Mouse (Mus musculus): ENCODE measurements around the gene Vmo1.
"Not testable (repeated sequence)": the region's sequence is repeated elsewhere in the genome, so short reads cannot be mapped to it uniquely, and the experiment has no call there.

Vmo1 gene

DNA sequence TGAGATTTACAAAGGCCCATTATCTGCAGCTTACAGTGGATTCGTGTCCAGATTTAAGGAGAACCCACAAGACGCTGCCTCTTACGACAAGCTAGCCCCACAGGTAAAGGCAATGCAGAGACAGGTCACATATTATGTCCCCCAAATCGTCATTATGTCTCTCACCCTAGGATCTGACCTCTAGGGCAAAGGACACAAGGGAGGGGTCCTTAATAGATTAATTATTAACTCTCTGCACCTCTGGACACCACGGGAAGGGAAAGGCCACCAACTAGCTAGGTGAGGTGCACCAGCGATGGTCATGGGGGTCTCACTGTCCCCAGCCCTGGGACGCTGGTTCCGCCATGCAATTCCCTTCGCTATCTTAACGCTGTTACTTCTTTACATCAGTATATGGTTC is 4.5 kb upstream of the Vmo1 start, which contains the start of gene Gltpd2:
TSS of gene Gltpd2 (plus strand) at position 274 of the 400 bp plus-strand sequence.
- DNase-seq, result no peak

DNA sequence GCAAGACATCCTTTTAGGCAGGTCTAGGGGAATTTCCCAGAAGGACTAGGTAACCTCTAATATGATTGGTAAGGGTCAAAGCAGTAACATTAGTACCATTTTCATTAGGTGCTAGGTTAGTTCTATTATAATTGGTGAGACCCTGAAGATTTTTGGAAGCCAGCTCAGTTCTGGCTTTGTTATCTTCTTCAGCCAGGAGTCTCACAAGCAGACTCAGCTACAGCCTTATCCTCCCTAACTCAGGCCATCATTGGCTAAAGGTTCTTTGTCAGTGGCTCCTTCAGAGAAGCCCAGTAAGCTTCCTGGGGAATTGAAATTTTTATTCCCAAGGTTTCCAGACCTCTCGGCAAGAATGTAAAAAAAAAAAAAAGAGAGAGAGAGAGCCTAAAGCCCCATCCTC is 4.0 kb upstream of the Vmo1 start:
- no peak for DNase-seq

DNA sequence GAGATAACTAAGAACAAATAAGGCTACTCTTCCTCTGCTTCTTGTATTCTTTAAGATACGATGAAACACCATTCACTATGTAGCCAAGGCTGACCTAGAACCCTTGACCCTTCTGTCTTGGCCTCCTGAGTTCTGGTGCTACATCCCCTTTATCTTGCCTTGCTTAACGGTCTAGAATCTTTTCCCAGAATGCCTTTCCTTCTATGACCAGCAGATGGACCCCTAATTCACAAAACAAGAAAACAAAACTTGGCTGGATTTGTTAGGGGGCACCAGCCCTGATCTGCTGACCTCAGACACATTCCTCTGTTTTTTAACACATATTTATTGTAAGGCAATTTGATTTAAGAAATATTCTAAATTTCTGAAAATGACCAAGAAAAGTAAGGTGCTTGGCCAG is 1.9 kb upstream of the Vmo1 start:
- DNase-seq, result no peak

DNA sequence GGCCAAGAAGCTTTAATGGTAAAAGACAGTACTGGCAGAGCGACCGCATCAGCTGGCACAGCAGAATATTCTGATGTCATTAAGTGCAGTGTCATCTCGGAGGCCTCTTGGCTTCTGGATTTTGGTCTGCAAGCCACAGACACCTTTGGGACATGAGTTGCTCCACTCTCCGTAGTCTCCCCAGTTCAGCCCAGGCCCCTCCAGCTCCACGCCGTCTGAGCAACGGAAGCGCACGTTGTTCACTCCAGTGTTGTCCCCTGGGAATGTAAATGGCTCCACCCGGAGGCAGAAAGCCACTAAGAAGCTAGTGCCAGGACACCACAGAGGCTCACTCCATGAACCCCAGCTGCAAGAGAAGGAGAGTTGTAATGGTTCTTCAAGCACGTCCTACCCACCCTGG is 896 bp downstream of the Vmo1 start:
- DNase-seq, result no peak

DNA sequence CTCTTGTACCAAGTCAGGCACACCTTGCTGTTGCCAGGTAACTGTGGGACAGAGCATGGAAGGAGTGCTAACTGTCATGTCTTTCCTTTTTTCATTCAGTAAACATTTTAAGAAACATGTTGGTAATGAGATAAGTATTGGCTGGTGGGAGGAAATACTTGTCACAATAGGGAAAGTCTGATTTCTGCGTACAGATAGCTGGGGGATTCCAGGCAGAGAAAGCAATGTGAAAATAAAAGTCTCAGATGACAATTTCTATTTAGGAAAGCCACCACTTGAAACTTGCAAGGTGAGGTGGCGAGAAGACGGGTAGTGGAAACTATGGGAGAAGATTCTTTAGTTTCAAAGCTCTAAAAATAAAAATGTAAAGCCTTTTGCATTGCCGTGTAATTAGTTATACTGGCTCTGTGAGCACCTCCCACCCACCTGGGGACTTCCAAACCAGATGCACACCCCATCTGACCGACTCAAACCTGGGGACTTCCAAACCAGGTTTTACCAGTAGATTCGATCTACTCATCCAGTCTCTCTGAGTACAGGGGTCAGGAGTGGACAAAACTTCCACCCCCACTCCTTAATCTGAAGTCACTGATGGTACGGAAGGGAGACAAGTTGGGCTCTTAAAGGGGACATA is 1.6 kb downstream of the Vmo1 start:
- DNase-seq, result no peak

DNA sequence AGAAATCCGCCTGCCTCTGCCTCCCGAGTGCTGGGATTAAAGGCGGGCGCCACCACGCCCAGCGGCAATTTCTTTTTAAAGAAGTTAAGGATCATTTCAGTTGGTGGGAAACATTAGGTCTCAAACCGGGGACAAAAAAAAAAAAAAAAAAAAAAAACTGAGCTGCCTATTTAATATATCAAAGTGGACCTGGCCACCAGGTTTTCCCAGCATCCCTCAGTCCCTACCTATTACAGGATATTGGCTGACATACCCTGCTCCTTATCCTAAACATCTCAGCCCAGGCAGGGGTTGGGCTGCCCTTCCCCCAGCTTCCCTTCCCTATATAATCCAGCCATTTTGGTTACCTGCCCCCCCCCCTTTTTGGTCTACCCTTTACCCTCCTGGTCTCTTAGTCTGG is 2.6 kb downstream of the Vmo1 start:
- DNase-seq, result no peak

DNA sequence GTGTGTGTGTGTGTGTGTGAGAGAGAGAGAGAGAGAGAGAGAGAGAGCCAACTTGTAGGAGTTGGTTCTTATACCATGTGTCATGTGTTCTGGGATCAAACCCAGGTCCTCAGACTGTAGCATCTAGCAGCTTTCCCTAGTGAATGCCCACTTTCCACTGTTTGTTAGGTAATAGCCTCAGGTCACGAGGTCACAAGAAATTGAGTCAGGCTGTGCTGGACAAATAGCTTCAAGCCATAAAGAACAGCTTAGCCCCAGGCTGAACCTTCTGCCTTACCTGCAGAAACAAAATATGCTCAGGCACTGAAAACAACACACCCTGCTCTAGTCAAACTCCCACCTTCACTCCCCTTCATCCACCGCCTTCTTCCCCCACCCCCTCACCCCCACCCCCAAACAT is 3.2 kb downstream of the Vmo1 start:
- no peak for DNase-seq

DNA sequence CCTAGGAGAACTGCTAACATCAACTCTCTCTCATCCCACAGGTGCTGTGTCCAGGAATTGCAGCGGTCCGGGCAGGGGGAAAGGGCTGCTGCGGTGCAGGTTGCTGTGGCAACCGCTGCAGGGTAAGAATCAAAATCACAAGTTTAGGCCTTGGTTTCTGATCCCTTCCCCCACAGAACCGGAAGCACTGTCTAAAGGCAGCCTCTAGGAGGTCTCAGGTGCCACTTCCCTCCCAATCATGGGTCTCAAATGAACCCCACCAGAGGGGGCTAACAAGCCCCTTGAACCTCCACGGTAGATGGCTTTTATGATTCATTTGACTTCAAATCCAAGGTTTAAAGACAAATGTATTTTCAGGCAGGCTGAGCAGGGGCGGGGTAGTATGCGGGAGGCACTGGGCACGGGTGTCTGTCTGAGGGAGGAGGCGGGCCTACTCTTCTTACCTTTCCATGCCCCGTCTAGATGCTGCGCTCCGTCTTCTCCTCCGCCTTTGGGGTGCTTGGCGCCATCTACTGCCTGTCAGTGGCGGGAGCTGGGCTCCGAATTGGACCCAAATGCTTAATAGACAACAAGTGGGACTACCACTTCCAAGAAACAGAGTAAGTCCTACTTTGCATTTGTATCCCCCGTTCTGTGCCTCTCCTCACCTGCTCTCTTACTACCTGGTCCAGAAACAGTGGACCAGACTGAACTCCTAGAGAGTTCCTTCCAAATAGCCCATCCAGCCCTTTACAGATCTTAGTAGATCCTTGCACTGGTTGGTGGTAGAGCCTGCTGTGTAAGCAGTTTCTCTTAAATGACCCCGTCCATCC is 4.5 kb downstream of the Vmo1 start:
- peak; percentile 62 to 75 for DNase-seq

DNA sequence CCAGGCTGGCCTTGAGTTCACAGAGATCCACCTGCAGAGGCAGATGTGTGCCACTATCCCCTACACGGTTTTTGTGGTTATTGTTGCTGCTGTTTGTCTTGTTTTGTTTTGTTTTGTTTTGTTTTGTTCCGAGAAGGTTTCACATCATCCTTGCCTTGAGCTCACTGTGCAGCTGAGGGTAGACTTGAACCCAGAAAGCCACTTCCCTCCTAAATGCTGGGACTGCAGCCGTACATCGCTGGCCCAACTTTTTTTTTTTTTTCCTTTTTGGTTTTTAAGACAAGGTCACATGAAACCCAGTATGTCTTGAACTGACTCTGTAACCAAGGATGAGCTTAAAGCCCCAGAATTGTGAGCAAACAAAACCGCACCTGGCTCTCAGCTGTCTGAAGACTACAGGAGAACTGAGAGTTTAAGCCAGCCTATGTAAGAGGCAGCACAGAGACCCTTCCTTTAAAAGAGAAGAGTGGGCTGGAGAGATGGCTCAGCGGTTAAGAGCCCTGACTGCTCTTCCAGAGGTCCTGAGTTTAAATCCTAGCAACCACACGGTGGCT is 7.4 kb downstream of the Vmo1 start:
- DNase-seq, result no peak

DNA sequence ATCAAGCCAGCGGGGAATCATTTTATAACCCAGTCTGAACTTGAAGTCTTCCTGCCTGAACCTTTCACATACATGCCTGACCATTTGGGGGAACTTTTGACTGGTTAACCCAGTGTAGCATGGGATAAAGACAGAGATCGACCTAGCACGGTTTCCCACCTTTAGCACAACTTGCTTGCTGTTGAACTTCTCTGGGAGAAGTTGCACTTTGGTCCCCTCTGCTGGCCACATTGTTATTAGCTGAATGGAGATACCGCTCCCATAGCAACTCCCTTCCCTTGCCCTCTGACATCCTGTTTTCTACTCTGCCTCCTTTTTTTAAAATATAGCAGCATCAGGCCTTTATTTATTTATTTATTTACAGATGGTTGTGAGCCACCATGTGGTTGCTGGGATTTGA is 8.0 kb downstream of the Vmo1 start:
- DNase-seq, result peak; percentile 27 to 63

DNA sequence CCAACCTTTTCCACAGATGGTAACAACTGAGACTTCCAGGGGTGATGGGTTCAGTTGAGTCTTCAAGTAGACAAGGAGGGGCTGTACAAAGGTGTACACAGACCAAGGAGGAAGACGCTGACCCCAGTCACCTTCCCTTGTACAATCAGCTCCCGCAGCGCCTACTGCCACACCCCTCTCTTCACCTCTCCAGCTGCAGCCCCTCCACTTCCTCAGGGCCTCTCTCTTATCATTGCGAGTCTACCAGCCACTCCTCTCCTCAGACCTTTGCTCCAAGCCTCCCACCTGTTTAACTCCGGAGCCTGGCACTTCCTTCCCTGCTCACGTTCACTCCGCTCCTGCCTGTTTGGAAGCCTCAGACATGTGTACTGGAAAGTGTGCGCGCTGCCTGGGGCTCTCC is 9.4 kb downstream of the Vmo1 start, which contains the start of gene Tm4sf5:
TSS of gene Tm4sf5 (plus strand) at position 275 of the 400 bp plus-strand sequence.
- no peak for DNase-seq

DNA sequence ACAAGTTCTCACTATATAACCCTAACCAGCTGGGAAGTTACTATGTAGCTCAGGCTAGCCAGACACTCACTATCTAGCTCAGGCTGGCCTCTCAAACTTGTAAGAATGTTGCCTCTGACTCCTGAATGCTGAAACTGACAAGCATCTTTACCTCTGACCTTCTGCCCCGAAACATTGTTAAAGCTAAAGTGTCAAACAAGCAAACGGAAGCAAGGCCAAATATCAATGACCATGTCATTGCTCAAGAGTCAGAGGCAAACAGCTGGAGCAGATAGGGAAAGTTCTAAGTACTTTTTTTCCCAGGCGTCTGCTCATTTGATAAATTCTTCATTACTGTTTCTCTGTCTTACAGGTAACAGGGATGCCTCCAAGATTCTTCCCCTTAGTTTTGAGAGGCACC is 12.4 kb downstream of the Vmo1 start:
- DNase-seq, result no peak

DNA sequence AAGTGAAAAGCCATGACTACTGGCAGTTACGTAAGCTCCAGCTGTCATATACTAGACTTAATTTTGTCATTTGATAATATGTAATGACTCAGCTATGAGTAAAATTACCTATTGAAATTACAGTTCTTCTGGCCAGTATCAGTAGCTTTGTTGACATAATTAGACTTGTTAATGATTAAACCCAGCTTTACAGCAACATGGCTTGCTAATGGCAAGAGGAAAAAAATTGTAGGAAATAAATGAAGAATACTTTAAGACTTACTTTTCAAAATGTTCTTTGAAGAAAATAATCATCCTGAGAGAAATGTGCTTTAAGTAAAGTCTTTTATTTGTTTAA is 14.0 kb downstream of the Vmo1 start:
- DNase-seq, result no peak

DNA sequence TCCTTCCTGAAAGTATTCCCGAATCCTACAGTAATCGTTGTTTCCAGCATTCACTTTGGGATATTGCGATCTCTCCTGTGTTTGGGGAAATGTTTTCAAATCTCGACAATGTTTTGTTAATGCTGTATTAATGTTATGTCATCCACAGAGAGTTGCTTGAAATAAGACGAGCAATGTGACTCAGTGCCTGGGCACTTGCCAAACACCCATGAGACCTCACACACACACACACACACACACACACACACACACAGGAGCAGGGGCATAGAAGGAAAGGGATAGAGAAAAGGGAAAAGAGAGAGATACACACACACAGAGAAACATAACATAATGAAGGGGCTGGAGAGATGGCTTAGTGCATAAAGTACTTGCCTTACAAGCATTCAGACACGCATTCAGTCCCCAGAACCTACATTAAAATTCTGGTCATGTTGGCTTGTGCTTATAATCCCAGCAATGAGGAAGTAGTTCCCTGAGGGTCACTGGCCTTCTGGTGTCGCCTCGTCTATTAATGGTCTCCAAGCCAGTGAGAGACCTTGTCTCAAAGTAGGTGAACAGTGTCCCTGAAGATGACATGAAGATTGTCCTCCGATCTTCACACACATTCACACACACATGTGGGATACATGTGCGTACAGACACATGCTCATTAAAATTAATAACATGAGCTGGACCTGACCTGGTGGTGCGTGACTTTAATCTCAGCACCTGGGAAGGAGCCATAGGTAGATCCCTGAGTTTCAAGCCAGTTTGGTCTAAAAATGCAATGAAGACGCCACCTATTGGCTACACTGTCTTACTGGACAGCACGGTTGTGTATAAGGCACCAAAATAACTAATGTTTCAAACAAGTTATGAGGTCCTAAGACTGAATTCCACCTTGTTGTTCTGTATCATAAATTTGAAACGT is 14.6 kb downstream of the Vmo1 start:
- DNase-seq, result peak in 1 of 2 experiments; percentile 20

DNA sequence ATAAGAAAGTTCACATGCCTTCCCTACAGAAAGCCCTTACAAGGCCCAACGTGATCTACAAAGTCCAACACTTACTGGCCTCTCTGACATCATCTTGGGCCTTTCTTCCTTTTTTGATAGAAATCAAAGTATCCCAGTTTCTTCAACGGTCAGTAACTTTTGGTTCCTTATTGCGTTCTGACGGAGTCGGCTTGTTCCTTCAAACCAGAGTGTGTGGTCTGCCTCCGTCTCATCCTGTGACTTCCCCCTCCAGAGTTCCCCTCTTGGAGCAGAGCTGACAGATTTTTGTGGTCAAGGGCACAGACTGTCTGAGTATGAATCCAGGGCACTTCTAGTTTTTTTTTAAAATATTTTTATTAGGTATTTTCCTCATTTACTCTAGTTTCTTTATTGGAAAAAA is 24.7 kb downstream of the Vmo1 start:
- no peak for DNase-seq

DNA sequence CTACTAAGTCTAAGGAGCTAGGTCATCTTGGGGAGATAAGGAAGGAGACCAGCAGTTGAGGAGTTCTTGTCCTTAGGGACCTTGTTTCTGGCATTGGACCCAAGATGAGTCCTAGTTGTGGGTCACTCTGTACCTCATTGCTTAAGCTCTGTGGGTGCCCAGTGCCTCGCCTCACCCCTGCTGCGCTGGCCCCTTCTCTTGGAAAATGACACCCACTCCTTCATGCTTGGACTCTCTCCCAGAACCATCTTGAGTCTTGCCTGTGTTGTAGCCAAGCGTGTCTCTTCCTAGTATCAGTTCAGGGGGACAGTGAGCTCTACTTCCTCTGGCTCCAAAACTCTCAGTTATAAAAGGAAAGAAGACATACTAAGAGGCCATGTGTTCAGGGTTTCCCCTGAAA is 25.3 kb downstream of the Vmo1 start:
- no peak for DNase-seq

DNA sequence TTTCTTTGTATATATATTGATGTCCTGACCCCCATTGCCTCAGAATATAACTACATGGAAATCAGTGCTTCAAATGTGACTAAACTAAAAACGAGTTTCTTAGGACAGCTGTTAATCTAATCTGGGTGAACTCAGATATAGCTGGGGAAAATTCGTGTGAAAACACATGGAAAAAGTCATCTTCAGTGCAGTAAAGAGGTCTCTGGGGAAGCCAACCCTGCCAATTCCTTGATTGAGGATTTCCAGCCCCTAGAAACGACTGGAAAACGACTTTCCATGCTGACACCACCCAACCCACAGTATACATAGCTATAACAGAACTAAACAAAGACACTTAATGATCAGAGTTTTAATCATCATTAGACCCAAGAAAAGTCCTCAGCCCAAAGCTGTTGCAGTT is 26.6 kb downstream of the Vmo1 start:
- DNase-seq, result no peak

DNA sequence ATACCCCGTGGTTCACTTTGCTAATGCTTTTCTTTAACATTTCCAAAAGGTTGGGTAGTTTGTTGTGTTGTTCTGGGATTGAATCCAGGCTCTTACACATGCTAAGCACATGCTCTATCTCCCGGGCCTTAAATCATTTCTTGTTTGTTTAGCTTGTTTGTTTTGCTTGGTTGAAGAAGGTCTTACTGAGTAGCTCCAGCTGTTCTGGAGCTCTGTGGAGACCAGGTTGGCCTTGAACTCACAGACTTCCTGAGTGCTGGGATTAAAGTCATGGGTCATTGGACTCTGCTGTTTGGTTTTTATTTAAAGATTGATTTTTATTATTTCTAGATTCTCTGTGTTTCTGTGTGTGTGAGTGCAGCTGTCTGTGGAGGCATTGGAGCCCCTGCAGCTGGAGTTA is 28.9 kb downstream of the Vmo1 start:
- no peak for DNase-seq

DNA sequence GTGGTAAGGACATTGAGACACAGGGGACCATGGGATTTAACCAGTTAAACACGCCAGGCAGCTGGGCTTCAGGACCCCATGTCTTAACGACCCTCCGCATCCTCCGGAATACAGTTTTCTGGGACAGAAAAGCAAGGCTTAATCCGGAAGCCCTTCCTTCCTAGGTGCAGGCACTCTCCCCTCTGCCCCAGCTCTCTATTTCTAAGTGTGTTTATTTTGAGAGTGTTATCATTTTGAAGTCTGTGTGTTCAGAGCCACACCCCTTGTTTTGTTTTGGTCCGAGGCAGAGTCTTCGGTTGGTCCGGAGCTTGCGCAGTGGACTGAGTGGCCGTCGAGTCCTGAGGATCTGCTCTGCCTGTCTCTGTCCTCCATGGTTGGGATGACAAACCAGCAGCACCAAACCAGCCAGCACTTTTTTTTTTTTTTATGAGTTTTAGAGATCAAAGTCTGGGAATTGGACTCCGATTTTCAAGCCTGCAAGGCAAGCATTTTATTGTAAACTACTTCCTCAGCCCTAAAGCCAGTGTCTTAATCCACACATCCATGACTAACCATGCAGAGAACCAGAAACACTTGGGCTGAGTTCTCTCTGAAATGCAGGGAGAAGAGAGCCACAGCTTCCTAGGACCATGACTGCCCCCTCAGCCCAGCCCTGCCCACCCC is 39.4 kb downstream of the Vmo1 start:
- DNase-seq, result no peak

DNA sequence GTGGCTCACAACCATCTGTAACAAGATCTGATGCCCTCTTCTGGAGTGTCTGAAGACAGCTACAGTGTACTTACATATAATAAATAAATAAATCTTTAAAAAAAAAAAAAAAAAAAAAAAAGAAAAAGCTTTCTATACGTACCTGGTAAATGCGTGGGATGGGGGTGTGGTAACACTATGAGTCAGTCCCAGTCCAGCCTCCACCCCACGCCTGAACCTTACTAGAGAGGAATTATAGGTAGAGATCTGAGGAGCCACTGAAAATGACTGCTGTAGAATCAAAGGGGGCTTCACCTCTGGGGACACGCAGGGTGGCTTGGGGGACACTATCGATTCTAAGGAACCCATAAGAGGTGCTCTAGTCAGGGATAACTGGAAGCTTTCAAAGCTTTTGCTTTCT is 41.1 kb downstream of the Vmo1 start:
- not testable (repeated sequence) for DNase-seq

DNA sequence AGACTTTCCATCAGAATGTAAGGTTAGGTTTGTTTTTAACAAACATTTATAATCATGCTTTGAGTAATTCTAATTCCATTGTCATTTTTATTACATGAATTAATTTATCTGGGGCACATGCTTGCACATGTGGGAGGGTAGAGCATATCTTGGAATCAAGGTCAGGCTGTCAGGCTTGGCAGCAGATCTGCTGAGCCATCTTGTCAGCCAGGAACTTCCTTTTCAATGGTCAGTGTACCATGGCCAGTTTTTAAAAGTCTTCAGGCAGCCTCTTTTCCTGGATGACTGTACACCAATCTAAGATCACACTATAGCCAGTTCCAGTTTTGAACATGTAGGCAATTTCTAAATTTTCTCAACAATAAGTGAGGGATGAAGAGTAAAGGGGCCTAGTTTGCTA is 41.7 kb downstream of the Vmo1 start:
- no peak for DNase-seq

DNA sequence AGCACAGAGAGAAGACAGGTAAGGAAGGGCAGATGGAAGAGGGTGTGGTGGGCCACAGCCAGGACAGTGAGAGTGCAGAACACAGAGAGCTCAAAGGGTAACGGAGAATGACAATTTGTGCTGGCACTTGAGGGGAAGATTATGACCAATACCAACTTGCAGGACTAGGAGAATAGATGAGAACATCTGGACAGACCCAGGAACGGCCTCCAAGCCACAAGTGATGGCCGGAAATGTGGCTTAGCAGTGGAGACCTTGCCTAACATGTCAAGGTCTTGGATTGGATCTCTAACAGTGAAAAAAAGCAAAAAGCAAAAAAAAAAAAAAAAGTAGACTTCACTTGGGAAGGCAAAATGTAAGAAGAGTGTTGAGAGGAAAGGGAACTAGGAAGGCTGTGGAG is 44.7 kb downstream of the Vmo1 start:
- DNase-seq, result no peak
